Mouse (Mus musculus): ENCODE data around the gene Tmem59l. TPM values are rescaled to one million over a fixed set of nuclear protein-coding genes. Genes with fewer than 3 reads are reported as not detected.

The Tmem59l gene
- total and polyA plus RNA-seq, 3 experiments = 0.21 TPM; not detected in 2

- TF ChIP-seq EP300 (IDR thresholded peaks at IDR 0.05; ENCODE audit: insufficient read depth, low read depth, low read length) (no peak), POLR2A (IDR thresholded peaks at IDR 0.05; ENCODE audit: insufficient read depth, low read depth, low read length) (no peak), CTCF (IDR thresholded peaks at IDR 0.05) (no peak)
- no peak overlapping the region for H3K9ac ChIP-seq (ENCODE audit: low read depth, low read length)
- no peaks in the 10 kb centered on the region for H3K27me3 ChIP-seq (ENCODE audit: control insufficient read depth, insufficient read depth, low read length)
- DNase-seq = no peak
- H3K36me3 ChIP-seq (ENCODE audit: control insufficient read depth, insufficient read depth, low read length) = no peaks in the 10 kb centered on the region
- no peak overlapping the region for H3K4me3 ChIP-seq
- H3K4me1 ChIP-seq (ENCODE audit: control insufficient read depth, insufficient read depth, low read length) = peaks cover 37% of the 10 kb centered on the region
- H3K79me2 ChIP-seq (replicated peaks; ENCODE audit: control insufficient read depth, insufficient read depth, low read length) = no peaks in the 10 kb centered on the region; the same call in 1 of the 2 replicates
- WGBS = 63% methylated on average over 1 of the region's 1 CpGs
- H3K27ac ChIP-seq = peak overlapping the region; percentile 71; the same call in 1 of the 2 replicates
- intact Hi-C loops (cut with DNase I) = no loop called here
Observed at GRCm38 (mm10) chr8:70467907-70468306, 19.3 kb downstream of the Tmem59l start.

- TF ChIP-seq EP300 (IDR thresholded peaks at IDR 0.05; ENCODE audit: insufficient read depth, low read depth, low read length) (no peak), POLR2A (IDR thresholded peaks at IDR 0.05; ENCODE audit: insufficient read depth, low read depth, low read length) (no peak)
- Histone ChIP-seq H3K36me3 (ENCODE audit: control insufficient read depth, insufficient read depth, low read length) (no peaks in the 10 kb centered on the region), H3K79me2 (replicated peaks; ENCODE audit: control insufficient read depth, insufficient read depth, low read length) (no peaks in the 10 kb centered on the region; the same call in 1 of the 2 replicates), H3K27me3 (ENCODE audit: control insufficient read depth, insufficient read depth, low read length) (no peaks in the 10 kb centered on the region), H3K4me1 (ENCODE audit: control insufficient read depth, insufficient read depth, low read length) (peaks cover 39% of the 10 kb centered on the region), H3K4me3 (peak overlapping the region; percentile 27; the same call in 1 of the 2 replicates), H3K9ac (ENCODE audit: low read depth, low read length) (no peak overlapping the region), H3K27ac (peak overlapping the region; percentile 71)
- 31% methylated on average over 5 of the region's 5 CpGs for WGBS
- intact Hi-C loops (cut with DNase I) = no loop called here
- DNase-seq = peak; percentile 48 to 58
Observed at GRCm38 (mm10) chr8:70467229-70467725, 19.9 kb downstream of the Tmem59l start.

- H3K9ac ChIP-seq (ENCODE audit: low read depth, low read length) = peak overlapping the region; percentile 9; the same call in 1 of the 2 replicates
- H3K79me2 ChIP-seq (replicated peaks; ENCODE audit: control insufficient read depth, insufficient read depth, low read length) = no peaks in the 10 kb centered on the region; the same call in 1 of the 2 replicates
- no peaks in the 10 kb centered on the region for H3K36me3 ChIP-seq (ENCODE audit: control insufficient read depth, insufficient read depth, low read length)
- peak overlapping the region; percentile 71 for H3K27ac ChIP-seq
- intact Hi-C loops (cut with DNase I) = no loop called here
- peak; percentile 78 to 80 for DNase-seq
- WGBS = 27% methylated on average over 11 of the region's 11 CpGs
- H3K4me3 ChIP-seq = peak overlapping the region; percentile 27; the same call in 1 of the 2 replicates
- TF ChIP-seq CTCF (IDR thresholded peaks at IDR 0.05) (no peak), POLR2A (IDR thresholded peaks at IDR 0.05; ENCODE audit: insufficient read depth, low read depth, low read length) (no peak), EP300 (IDR thresholded peaks at IDR 0.05; ENCODE audit: insufficient read depth, low read depth, low read length) (no peak)
- peaks cover 39% of the 10 kb centered on the region for H3K4me1 ChIP-seq (ENCODE audit: control insufficient read depth, insufficient read depth, low read length)
- H3K27me3 ChIP-seq (ENCODE audit: control insufficient read depth, insufficient read depth, low read length) = no peaks in the 10 kb centered on the region
Observed at GRCm38 (mm10) chr8:70466771-70467170, 20.4 kb downstream of the Tmem59l start.

- TF ChIP-seq CTCF (IDR thresholded peaks at IDR 0.05) = no peak
- no peak for TF ChIP-seq POLR2A (IDR thresholded peaks at IDR 0.05; ENCODE audit: insufficient read depth, low read depth, low read length)
- no peak for TF ChIP-seq EP300 (IDR thresholded peaks at IDR 0.05; ENCODE audit: insufficient read depth, low read depth, low read length)
- H3K27ac ChIP-seq = peak overlapping the region; percentile 71
- H3K27me3 ChIP-seq (ENCODE audit: control insufficient read depth, insufficient read depth, low read length) = no peaks in the 10 kb centered on the region
- peaks cover 39% of the 10 kb centered on the region for H3K4me1 ChIP-seq (ENCODE audit: control insufficient read depth, insufficient read depth, low read length)
- H3K36me3 ChIP-seq (ENCODE audit: control insufficient read depth, insufficient read depth, low read length) = no peaks in the 10 kb centered on the region
- no peaks in the 10 kb centered on the region; the same call in 1 of the 2 replicates for H3K79me2 ChIP-seq (replicated peaks; ENCODE audit: control insufficient read depth, insufficient read depth, low read length)
- WGBS = 36% methylated on average over 4 of the region's 4 CpGs
- DNase-seq = no peak
- intact Hi-C loops (cut with DNase I) = no loop called here
- H3K4me3 ChIP-seq = peak overlapping the region; percentile 27; the same call in 1 of the 2 replicates
- H3K9ac ChIP-seq (ENCODE audit: low read depth, low read length) = peak overlapping the region; percentile 9; the same call in 1 of the 2 replicates
Observed at GRCm38 (mm10) chr8:70466305-70466704, 20.9 kb downstream of the Tmem59l start.

GRCm38 (mm10) chr8:70465701-70466100 is 21.5 kb downstream of the Tmem59l start:
- Histone ChIP-seq H3K79me2 (replicated peaks; ENCODE audit: control insufficient read depth, insufficient read depth, low read length) (no peaks in the 10 kb centered on the region; the same call in 1 of the 2 replicates), H3K27ac (peak overlapping the region; percentile 71; the same call in 1 of the 2 replicates), H3K4me1 (ENCODE audit: control insufficient read depth, insufficient read depth, low read length) (peaks cover 39% of the 10 kb centered on the region), H3K27me3 (ENCODE audit: control insufficient read depth, insufficient read depth, low read length) (no peaks in the 10 kb centered on the region), H3K36me3 (ENCODE audit: control insufficient read depth, insufficient read depth, low read length) (no peaks in the 10 kb centered on the region), H3K4me3 (no peak overlapping the region), H3K9ac (ENCODE audit: low read depth, low read length) (no peak overlapping the region)
- no peak for TF ChIP-seq CTCF (IDR thresholded peaks at IDR 0.05)
- no peak for TF ChIP-seq EP300 (IDR thresholded peaks at IDR 0.05; ENCODE audit: insufficient read depth, low read depth, low read length)
- TF ChIP-seq POLR2A (IDR thresholded peaks at IDR 0.05; ENCODE audit: insufficient read depth, low read depth, low read length) = no peak
- WGBS = 97% methylated on average over 4 of the region's 4 CpGs
- intact Hi-C loops (cut with DNase I) = no loop called here
- DNase-seq = no peak

DNA sequence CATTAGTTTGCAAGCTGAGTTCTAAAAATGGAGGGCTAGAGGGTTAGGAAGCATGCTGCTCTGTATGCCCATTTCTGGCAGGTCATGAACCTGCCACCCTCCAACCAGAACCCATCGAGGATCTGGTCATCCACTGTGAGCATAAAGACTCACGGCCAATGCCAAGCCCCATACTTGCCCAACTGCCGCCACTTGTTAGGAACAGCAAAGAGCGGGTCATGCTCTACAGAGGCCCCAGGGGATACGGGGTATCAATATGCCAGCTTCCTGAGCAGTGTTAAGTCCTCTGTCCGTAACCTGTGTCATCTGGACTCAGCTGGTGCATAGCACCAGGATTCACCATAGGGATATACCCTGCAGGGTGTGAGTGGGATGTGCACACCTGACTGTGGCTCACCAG is 23.0 kb downstream of the Tmem59l start:
- no peaks in the 10 kb centered on the region; the same call in 1 of the 2 replicates for H3K79me2 ChIP-seq (replicated peaks; ENCODE audit: control insufficient read depth, insufficient read depth, low read length)
- no peak overlapping the region for H3K4me3 ChIP-seq
- no peak for TF ChIP-seq CTCF (IDR thresholded peaks at IDR 0.05)
- no peak for TF ChIP-seq POLR2A (IDR thresholded peaks at IDR 0.05; ENCODE audit: insufficient read depth, low read depth, low read length)
- TF ChIP-seq EP300 (IDR thresholded peaks at IDR 0.05; ENCODE audit: insufficient read depth, low read depth, low read length) = no peak
- H3K36me3 ChIP-seq (ENCODE audit: control insufficient read depth, insufficient read depth, low read length) = no peaks in the 10 kb centered on the region
- DNase-seq = no peak
- H3K4me1 ChIP-seq (ENCODE audit: control insufficient read depth, insufficient read depth, low read length) = peaks cover 35% of the 10 kb centered on the region
- no peak overlapping the region for H3K9ac ChIP-seq (ENCODE audit: low read depth, low read length)
- H3K27me3 ChIP-seq (ENCODE audit: control insufficient read depth, insufficient read depth, low read length) = no peaks in the 10 kb centered on the region
- intact Hi-C loops (cut with DNase I) = no loop called here
- WGBS = 93% methylated on average over 6 of the region's 6 CpGs
- no peak overlapping the region for H3K27ac ChIP-seq

All from heart, adult 2 months (tissue).